Mouse (Mus musculus) bone marrow macrophage, adult 2 months (primary cell): ENCODE measurements around the gene Cacna2d3.

Source experiments
- CTCF ChIP-seq: IDR thresholded peaks from 2 replicates; pipeline ENCODE4 v1.5.1; 2012; ENCODE audit warnings: low read depth, mild to moderate bottlenecking, low read length, moderate library complexity
- POLR2A ChIP-seq: IDR thresholded peaks from 2 replicates; pipeline ENCODE4 v1.6.1; 2012; ENCODE audit warnings: mild to moderate bottlenecking, low read depth, low read length, borderline replicate concordance

DNA sequence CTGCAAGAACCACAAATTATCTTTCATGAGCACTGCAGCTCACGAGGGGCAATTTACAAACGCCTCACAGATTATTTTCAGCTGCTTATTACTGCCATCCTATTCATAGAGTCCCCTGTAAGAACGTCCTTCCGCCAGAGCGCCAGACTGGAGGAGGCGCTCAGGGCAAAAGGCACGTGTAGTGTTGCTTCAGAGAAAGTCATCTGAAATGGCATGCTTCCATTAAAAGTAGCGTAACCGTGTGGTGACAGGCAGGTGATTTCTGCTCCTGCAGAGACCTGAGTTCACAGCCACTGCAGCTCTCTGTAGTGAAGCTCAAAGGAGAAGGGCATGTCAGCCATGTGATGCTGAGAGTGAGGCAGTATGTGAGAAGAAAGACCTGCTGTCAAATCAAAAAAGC, 691.1 kb downstream of the Cacna2d3 start:
- TF ChIP-seq CTCF (no peak), POLR2A (no peak)
